Mouse (Mus musculus): ENCODE results near the gene Gm9945. TPM values are rescaled to one million over a fixed set of nuclear protein-coding genes. Genes with fewer than 3 reads are reported as not detected.

Gene Gm9945
- polyA plus RNA-seq, 1 experiment from 2014 or later = not detected

DNA sequence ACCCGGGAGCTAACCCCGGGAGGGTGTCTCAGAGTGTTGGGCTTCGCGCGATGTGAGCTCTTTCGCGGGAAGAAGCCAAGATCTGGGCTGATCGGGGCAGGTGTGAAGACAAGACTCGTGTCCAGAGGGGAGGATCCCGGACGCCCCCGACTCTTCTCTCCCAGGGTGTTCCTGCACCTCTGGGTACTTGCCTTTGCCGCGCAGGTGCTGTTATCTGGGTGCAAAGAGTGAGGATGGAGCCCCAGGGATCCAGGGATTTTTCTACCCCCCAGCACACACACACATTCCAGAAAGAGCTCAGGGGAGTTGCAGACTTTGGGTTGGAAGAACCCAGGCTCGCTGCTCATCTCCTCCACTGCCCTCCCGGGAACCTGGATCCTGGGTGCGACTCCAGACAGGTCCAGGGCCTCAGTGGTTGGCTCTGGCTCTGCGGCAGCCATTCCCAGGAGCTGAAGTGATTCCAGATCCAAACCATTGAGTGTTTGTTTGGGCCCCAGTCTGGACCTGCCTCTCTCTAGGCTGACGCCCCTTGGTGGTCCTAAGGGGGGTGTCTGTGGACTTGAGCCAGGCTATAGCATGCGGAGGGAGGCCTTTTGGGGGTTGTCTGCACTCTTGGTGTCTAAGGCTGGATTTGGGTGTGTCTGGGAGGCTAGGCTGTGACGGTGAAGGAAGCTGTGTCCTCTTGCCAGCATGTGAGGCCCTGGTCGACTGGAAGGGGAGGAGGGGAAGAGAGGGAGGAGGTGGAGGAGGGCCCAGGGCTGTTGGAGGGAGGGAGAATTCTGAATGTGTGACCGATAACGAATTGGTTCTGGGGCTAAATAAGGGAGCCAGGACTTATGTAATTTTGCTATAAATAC, 40.4 kb downstream of the Gm9945 start:
- Histone ChIP-seq H3K4me3 (replicated peaks; ENCODE audit: low read depth, low read length) (peak overlapping the region; percentile 80), H3K4me1 (replicated peaks; ENCODE audit: insufficient read depth, low read length) (peaks cover 6% of the 10 kb centered on the region), H3K4me2 (ENCODE audit: low read length) (peak overlapping the region; percentile 71), H3K9ac (ENCODE audit: low read depth, low read length) (peak overlapping the region; percentile 82), H3K9me3 (replicated peaks; ENCODE audit: low read length) (no peaks in the 10 kb centered on the region), H3K27ac (peak overlapping the region; percentile 72), H3K27me3 (ENCODE audit: insufficient read depth, low read length) (no peaks in the 10 kb centered on the region), H3K36me3 (ENCODE audit: insufficient read depth, low read length) (no peaks in the 10 kb centered on the region)
- DNase-seq (ENCODE audit: low spot score) = peak; percentile 73
- 0 out of 2 replicates have a peak, but pooled peaks have one; percentile 31 for ATAC-seq (replicated peaks; ENCODE audit: low FRiP score, low read depth)
- TF ChIP-seq CTCF (IDR thresholded peaks at IDR 0.05; ENCODE audit: low read depth) = no peak
- 3% methylated on average over 24 of the region's 24 CpGs for WGBS

DNA sequence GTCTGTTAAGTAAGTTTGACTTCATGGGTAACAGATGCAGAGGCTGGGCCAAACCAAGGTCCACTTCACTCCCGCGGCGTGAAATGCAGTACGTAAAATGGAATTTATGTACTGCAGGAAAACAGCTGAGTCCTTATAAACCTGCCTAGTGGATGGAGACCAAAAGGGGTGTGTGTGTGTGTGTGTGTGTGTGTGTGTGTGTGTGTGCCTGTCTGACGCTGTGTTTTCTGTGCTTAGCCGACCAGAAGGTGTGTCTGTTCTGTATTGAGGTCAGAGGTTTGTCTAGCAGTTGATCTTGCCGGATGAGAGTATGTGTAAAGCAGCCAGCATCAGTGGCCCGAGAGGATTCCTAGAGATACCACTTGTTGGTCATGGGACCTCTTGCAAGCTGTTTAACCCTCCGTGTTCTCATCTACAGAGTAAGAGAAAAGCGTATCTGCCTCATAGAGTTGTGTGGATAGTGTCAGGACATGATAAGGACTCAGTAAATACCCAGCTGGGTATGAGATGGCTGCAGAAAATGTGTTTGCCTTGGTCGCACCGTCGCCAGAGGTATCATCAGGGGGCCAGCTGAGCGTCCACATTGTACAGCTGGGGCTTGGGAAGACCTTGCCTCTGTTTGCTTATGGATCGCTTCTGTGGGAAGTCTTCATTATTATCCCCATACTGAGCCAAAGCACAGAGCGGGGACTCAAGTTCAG, 41.3 kb downstream of the Gm9945 start:
- H3K9ac ChIP-seq (ENCODE audit: low read depth, low read length) = no peak overlapping the region
- no peak for TF ChIP-seq CTCF (IDR thresholded peaks at IDR 0.05; ENCODE audit: low read depth)
- no peaks in the 10 kb centered on the region for H3K36me3 ChIP-seq (ENCODE audit: insufficient read depth, low read length)
- 51% methylated on average over 16 of the region's 16 CpGs for WGBS
- H3K27ac ChIP-seq = no peak overlapping the region
- peak overlapping the region; percentile 80; the same call in 1 of the 2 replicates for H3K4me3 ChIP-seq (replicated peaks; ENCODE audit: low read depth, low read length)
- ATAC-seq (replicated peaks; ENCODE audit: low FRiP score, low read depth) = no peak
- peak; percentile 31 for DNase-seq (ENCODE audit: low spot score)
- H3K4me1 ChIP-seq (replicated peaks; ENCODE audit: insufficient read depth, low read length) = peaks cover 12% of the 10 kb centered on the region
- H3K9me3 ChIP-seq (replicated peaks; ENCODE audit: low read length) = no peaks in the 10 kb centered on the region
- peak overlapping the region; percentile 71 for H3K4me2 ChIP-seq (ENCODE audit: low read length)
- H3K27me3 ChIP-seq (ENCODE audit: insufficient read depth, low read length) = no peaks in the 10 kb centered on the region

DNA sequence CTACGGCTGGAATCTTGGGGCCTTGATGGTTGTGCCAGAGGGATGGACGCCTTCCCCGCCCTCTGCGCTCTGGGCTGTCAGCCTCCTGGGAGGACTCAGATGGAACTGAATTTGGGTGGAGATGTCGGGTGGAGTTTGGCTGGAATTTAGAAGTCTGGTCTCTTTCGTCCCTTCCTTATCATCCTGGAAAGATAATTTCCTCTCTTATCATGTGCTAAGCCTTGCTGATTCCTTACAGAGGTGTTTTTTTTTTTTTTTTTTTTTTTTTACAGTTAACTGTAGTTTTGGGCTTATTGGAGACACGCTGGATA, 41.8 kb downstream of the Gm9945 start:
- DNase-seq (ENCODE audit: low spot score) (no peak), ATAC-seq (replicated peaks; ENCODE audit: low FRiP score, low read depth) (no peak)
- Histone ChIP-seq H3K36me3 (ENCODE audit: insufficient read depth, low read length) (no peaks in the 10 kb centered on the region), H3K27ac (no peak overlapping the region), H3K27me3 (ENCODE audit: insufficient read depth, low read length) (no peaks in the 10 kb centered on the region), H3K4me1 (replicated peaks; ENCODE audit: insufficient read depth, low read length) (peaks cover 12% of the 10 kb centered on the region), H3K4me2 (ENCODE audit: low read length) (no peak overlapping the region), H3K9ac (ENCODE audit: low read depth, low read length) (no peak overlapping the region), H3K4me3 (replicated peaks; ENCODE audit: low read depth, low read length) (no peak overlapping the region), H3K9me3 (replicated peaks; ENCODE audit: low read length) (no peaks in the 10 kb centered on the region)
- no peak for TF ChIP-seq CTCF (IDR thresholded peaks at IDR 0.05; ENCODE audit: low read depth)
- WGBS = 87% methylated on average over 7 of the region's 7 CpGs

DNA sequence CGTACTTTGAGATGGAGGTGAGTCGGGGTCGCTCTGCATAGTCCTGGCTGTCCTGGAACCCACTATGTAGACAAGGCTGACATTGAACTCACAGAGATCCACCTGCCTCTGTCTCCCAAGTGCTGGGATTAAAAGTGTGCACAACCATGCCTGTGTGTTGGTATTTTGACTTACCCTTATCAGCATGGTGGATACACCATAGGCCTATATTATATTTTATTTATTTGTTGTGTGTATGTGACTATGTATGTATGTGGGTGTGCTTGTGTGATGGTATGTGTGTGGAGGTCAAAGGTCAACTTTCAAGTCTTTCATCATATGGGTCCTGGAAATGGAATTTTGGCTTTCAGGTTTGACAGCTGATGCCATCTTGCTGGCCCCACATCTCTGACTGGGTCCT, 42.4 kb downstream of the Gm9945 start:
- Histone ChIP-seq H3K27ac (no peak overlapping the region), H3K36me3 (ENCODE audit: insufficient read depth, low read length) (no peaks in the 10 kb centered on the region), H3K4me3 (replicated peaks; ENCODE audit: low read depth, low read length) (no peak overlapping the region), H3K4me2 (ENCODE audit: low read length) (no peak overlapping the region), H3K9me3 (replicated peaks; ENCODE audit: low read length) (no peaks in the 10 kb centered on the region), H3K4me1 (replicated peaks; ENCODE audit: insufficient read depth, low read length) (peaks cover 12% of the 10 kb centered on the region), H3K27me3 (ENCODE audit: insufficient read depth, low read length) (no peaks in the 10 kb centered on the region), H3K9ac (ENCODE audit: low read depth, low read length) (no peak overlapping the region)
- ATAC-seq (replicated peaks; ENCODE audit: low FRiP score, low read depth) (no peak), DNase-seq (ENCODE audit: low spot score) (no peak)
- WGBS = 95% methylated on average over 3 of the region's 3 CpGs
- no peak for TF ChIP-seq CTCF (IDR thresholded peaks at IDR 0.05; ENCODE audit: low read depth)

DNA sequence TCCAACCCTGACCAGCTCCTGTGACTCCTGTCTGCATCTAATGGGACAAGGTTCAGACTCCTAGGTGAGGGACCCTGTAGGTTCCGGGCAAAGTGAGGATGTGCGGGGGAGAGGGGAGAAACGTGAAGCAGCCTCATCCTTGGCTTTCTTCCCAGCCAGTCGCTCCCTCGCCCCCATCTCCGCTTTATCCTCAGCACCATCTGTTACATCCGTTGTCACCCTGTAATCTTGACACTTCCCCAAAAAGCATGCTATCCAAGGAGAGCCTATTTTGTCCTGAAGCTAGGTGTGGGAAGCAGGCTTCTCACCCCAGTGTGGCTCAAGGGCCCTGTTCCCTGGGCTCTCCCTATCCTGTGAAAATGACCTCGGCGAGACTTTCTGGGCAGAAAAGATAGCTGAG, 43.0 kb downstream of the Gm9945 start:
- no peak overlapping the region for H3K4me2 ChIP-seq (ENCODE audit: low read length)
- WGBS = 46% methylated on average over 9 of the region's 9 CpGs

GRCm38 (mm10) chr11:53523545-53524405, 43.8 kb downstream of the Gm9945 start:
- no peaks in the 10 kb centered on the region for H3K36me3 ChIP-seq (ENCODE audit: insufficient read depth, low read length)
- peaks cover 12% of the 10 kb centered on the region for H3K4me1 ChIP-seq (replicated peaks; ENCODE audit: insufficient read depth, low read length)
- no peak for DNase-seq (ENCODE audit: low spot score)
- H3K27me3 ChIP-seq (ENCODE audit: insufficient read depth, low read length) = no peaks in the 10 kb centered on the region
- H3K4me2 ChIP-seq (ENCODE audit: low read length) = no peak overlapping the region
- no peak for ATAC-seq (replicated peaks; ENCODE audit: low FRiP score, low read depth)
- WGBS = 69% methylated on average over 14 of the region's 14 CpGs
- no peak overlapping the region for H3K4me3 ChIP-seq (replicated peaks; ENCODE audit: low read depth, low read length)
- H3K27ac ChIP-seq = no peak overlapping the region
- H3K9ac ChIP-seq (ENCODE audit: low read depth, low read length) = no peak overlapping the region
- no peak for TF ChIP-seq CTCF (IDR thresholded peaks at IDR 0.05; ENCODE audit: low read depth)
- H3K9me3 ChIP-seq (replicated peaks; ENCODE audit: low read length) = no peaks in the 10 kb centered on the region

More for the DNA sequence above, 43.0 kb downstream of the Gm9945 start:
- no peak overlapping the region for H3K4me3 ChIP-seq (replicated peaks; ENCODE audit: low read depth, low read length)
- DNase-seq (ENCODE audit: low spot score) (no peak), ATAC-seq (replicated peaks; ENCODE audit: low FRiP score, low read depth) (no peak)
- no peak overlapping the region for H3K27ac ChIP-seq
- peaks cover 12% of the 10 kb centered on the region for H3K4me1 ChIP-seq (replicated peaks; ENCODE audit: insufficient read depth, low read length)
- TF ChIP-seq CTCF (IDR thresholded peaks at IDR 0.05; ENCODE audit: low read depth) = no peak
- no peaks in the 10 kb centered on the region for H3K27me3 ChIP-seq (ENCODE audit: insufficient read depth, low read length)
- H3K9me3 ChIP-seq (replicated peaks; ENCODE audit: low read length) = no peaks in the 10 kb centered on the region
- H3K36me3 ChIP-seq (ENCODE audit: insufficient read depth, low read length) = no peaks in the 10 kb centered on the region
- H3K9ac ChIP-seq (ENCODE audit: low read depth, low read length) = no peak overlapping the region

Measured in kidney, postnatal 0 days (tissue).